Mouse (Mus musculus) limb, embryonic 15.5 days (tissue): ENCODE data around the gene Kxd1. TPM values are rescaled to one million over a fixed set of nuclear protein-coding genes. Genes with fewer than 3 reads are reported as not detected.
"Not testable (repeated sequence)": the region's sequence is repeated elsewhere in the genome, so short reads cannot be mapped to it uniquely, and the experiment has no call there.

Source experiments
- ATAC-seq: fragments of 200-750 bp; cut with Nextera tagmentation; 2 replicates; pipeline ENCODE4 v1.8.0; 2017; ENCODE audit warnings: low read depth, moderate TSS enrichment; ENCODE audit not compliant: insufficient number of reproducible peaks, low FRiP score, low TSS enrichment
- H3K27ac ChIP-seq: fragments of 300-500 bp; sonication (generic); 2 replicates; pipeline ENCODE4 v1.5.1; 2015; ENCODE audit warnings: moderate library complexity, mild to moderate bottlenecking, inconsistent platforms
- H3K27me3 ChIP-seq: fragments of 300-500 bp; sonication (generic); 2 replicates; pipeline ENCODE4 v1.6.1; 2015; ENCODE audit warnings: inconsistent platforms
- H3K36me3 ChIP-seq: fragments of 300-500 bp; sonication (generic); 2 replicates; pipeline ENCODE4 v1.6.1; 2015; ENCODE audit warnings: inconsistent platforms
- H3K4me1 ChIP-seq: fragments of 300-500 bp; sonication (generic); 2 replicates; pipeline ENCODE4 v1.6.1; 2015; ENCODE audit warnings: inconsistent platforms
- H3K4me2 ChIP-seq: fragments of 300-500 bp; sonication (generic); 2 replicates; pipeline ENCODE4 v1.6.1; 2015; ENCODE audit warnings: mild to moderate bottlenecking, inconsistent platforms
- H3K4me3 ChIP-seq: fragments of 300-500 bp; sonication (generic); 2 replicates; pipeline ENCODE4 v1.5.1; 2015; ENCODE audit warnings: mild to moderate bottlenecking, inconsistent platforms
- H3K9ac ChIP-seq: fragments of 300-500 bp; sonication (generic); 2 replicates; pipeline ENCODE4 v1.6.1; 2015; ENCODE audit warnings: inconsistent platforms
- H3K9me3 ChIP-seq: fragments of 300-500 bp; sonication (generic); 2 replicates; pipeline ENCODE4 v1.6.1; 2016; ENCODE audit warnings: inconsistent platforms
- WGBS: fragments of 180-500 bp; shearing (Covaris S2); methylation state at CpG from one replicate; pipeline ENCODE4 v1.1.7; 2015; 5-methylcytosine and 5-hydroxymethylcytosine counted together
- polyA plus RNA-seq: library from polyadenylated mRNA; unstranded; fragments of >200 nt; fragmentation: Nextera tagmentation; extraction: Ambion mirVana; gene quantifications from 2 replicates; pipeline ENCODE4 v1.2.1, GENCODE M21; 2015

Gene Kxd1
- polyA plus RNA-seq, 1 experiment from 2014 or later = 55.1 TPM

- H3K36me3 ChIP-seq = peaks cover 41% of the 10 kb centered on the region
- no peak for ATAC-seq
- H3K9me3 ChIP-seq = no peaks in the 10 kb centered on the region
These were observed 534 bp upstream of the Kxd1 start for GRCm38 (mm10) chr8:70528182-70528797.

GRCm38 (mm10) chr8:70527111-70527511 is 645 bp downstream of the Kxd1 start:
- WGBS = 1% methylated on average over 8 of the region's 8 CpGs
- no peak for ATAC-seq
- peak overlapping the region; percentile 45 for H3K9ac ChIP-seq
- H3K4me1 ChIP-seq = peaks cover 34% of the 10 kb centered on the region
- peak overlapping the region; percentile 83 for H3K4me3 ChIP-seq
- H3K4me2 ChIP-seq = peak overlapping the region; percentile 66
- no peaks in the 10 kb centered on the region for H3K9me3 ChIP-seq
- no peaks in the 10 kb centered on the region for H3K27me3 ChIP-seq
- H3K27ac ChIP-seq = peak overlapping the region; percentile 90
- peaks cover 29% of the 10 kb centered on the region for H3K36me3 ChIP-seq

More at GRCm38 (mm10) chr8:70528182-70528797, 534 bp upstream of the Kxd1 start:
- 26% methylated on average over 13 of the region's 13 CpGs for WGBS
- peak overlapping the region; percentile 83 for H3K4me3 ChIP-seq
- peak overlapping the region; percentile 66 for H3K4me2 ChIP-seq
- H3K9ac ChIP-seq = peak overlapping the region; percentile 93
- peaks cover 27% of the 10 kb centered on the region for H3K4me1 ChIP-seq
- H3K27me3 ChIP-seq = no peaks in the 10 kb centered on the region
- peak overlapping the region; percentile 90 for H3K27ac ChIP-seq

GRCm38 (mm10) chr8:70522592-70523403 is 5.0 kb downstream of the Kxd1 start:
- H3K27me3 ChIP-seq = no peaks in the 10 kb centered on the region
- peaks cover 23% of the 10 kb centered on the region for H3K4me1 ChIP-seq
- peak overlapping the region; percentile 55 for H3K9ac ChIP-seq
- H3K27ac ChIP-seq = peak overlapping the region; percentile 85
- under 1% methylated on average over 51 of the region's 51 CpGs for WGBS
- H3K36me3 ChIP-seq = peaks cover 19% of the 10 kb centered on the region
- peak overlapping the region; percentile 77 for H3K4me2 ChIP-seq
- no peaks in the 10 kb centered on the region for H3K9me3 ChIP-seq
- peak overlapping the region; percentile 64 for H3K4me3 ChIP-seq
- peak; percentile 77 for ATAC-seq

- Histone ChIP-seq H3K27ac (no peak overlapping the region), H3K4me1 (peaks cover 13% of the 10 kb centered on the region), H3K4me2 (no peak overlapping the region), H3K4me3 (no peak overlapping the region), H3K9me3 (no peaks in the 10 kb centered on the region), H3K36me3 (peaks cover 36% of the 10 kb centered on the region), H3K9ac (no peak overlapping the region), H3K27me3 (no peaks in the 10 kb centered on the region)
- 58% methylated on average over 2 of the region's 2 CpGs for WGBS
- ATAC-seq = no peak
These were observed 8.2 kb downstream of the Kxd1 start for GRCm38 (mm10) chr8:70519606-70520005.

GRCm38 (mm10) chr8:70519043-70519442 is 8.7 kb downstream of the Kxd1 start:
- no peaks in the 10 kb centered on the region for H3K9me3 ChIP-seq
- ATAC-seq = no peak
- WGBS = 89% methylated on average over 6 of the region's 6 CpGs

GRCm38 (mm10) chr8:70517940-70518643 is 9.7 kb downstream of the Kxd1 start:
- H3K27ac ChIP-seq = no peak overlapping the region
- H3K4me1 ChIP-seq = peaks cover 16% of the 10 kb centered on the region
- no peaks in the 10 kb centered on the region for H3K9me3 ChIP-seq
- WGBS = 67% methylated on average over 10 of the region's 10 CpGs
- no peaks in the 10 kb centered on the region for H3K27me3 ChIP-seq
- H3K9ac ChIP-seq = no peak overlapping the region
- H3K4me3 ChIP-seq = no peak overlapping the region
- H3K4me2 ChIP-seq = no peak overlapping the region
- no peak for ATAC-seq
- H3K36me3 ChIP-seq = peaks cover 48% of the 10 kb centered on the region

More at GRCm38 (mm10) chr8:70519043-70519442, 8.7 kb downstream of the Kxd1 start:
- Histone ChIP-seq H3K4me2 (no peak overlapping the region), H3K4me1 (peaks cover 13% of the 10 kb centered on the region), H3K36me3 (peaks cover 41% of the 10 kb centered on the region), H3K4me3 (no peak overlapping the region), H3K27me3 (no peaks in the 10 kb centered on the region), H3K27ac (no peak overlapping the region), H3K9ac (no peak overlapping the region)

- peaks cover 45% of the 10 kb centered on the region for H3K36me3 ChIP-seq
- ATAC-seq = no peak
- peaks cover 29% of the 10 kb centered on the region for H3K4me1 ChIP-seq
- no peak overlapping the region for H3K4me3 ChIP-seq
- no peak overlapping the region for H3K9ac ChIP-seq
- H3K27me3 ChIP-seq = no peaks in the 10 kb centered on the region
- H3K9me3 ChIP-seq = no peaks in the 10 kb centered on the region
- no peak overlapping the region for H3K4me2 ChIP-seq
- WGBS = 44% methylated on average over 2 of the region's 2 CpGs
- no peak overlapping the region; the same call in 1 of the 2 replicates for H3K27ac ChIP-seq
These were observed 14.3 kb downstream of the Kxd1 start for GRCm38 (mm10) chr8:70513441-70513840.

- no peak overlapping the region for H3K27ac ChIP-seq
- WGBS = 91% methylated on average over 11 of the region's 11 CpGs
- no peak for ATAC-seq
- H3K9me3 ChIP-seq = no peaks in the 10 kb centered on the region
- H3K36me3 ChIP-seq = peaks cover 44% of the 10 kb centered on the region
- no peaks in the 10 kb centered on the region for H3K27me3 ChIP-seq
- H3K4me2 ChIP-seq = no peak overlapping the region
- H3K4me1 ChIP-seq = peaks cover 30% of the 10 kb centered on the region
- H3K9ac ChIP-seq = no peak overlapping the region
- H3K4me3 ChIP-seq = no peak overlapping the region
These were observed 15.4 kb downstream of the Kxd1 start for GRCm38 (mm10) chr8:70512253-70512903.

GRCm38 (mm10) chr8:70511770-70512169 is 16.0 kb downstream of the Kxd1 start:
- 95% methylated on average over 2 of the region's 2 CpGs for WGBS

GRCm38 (mm10) chr8:70511174-70511573 is 16.6 kb downstream of the Kxd1 start:
- H3K4me2 ChIP-seq = peak overlapping the region; percentile 65
- H3K27ac ChIP-seq, H3K9ac ChIP-seq, ATAC-seq, H3K9me3 ChIP-seq, H3K27me3 ChIP-seq: not testable (repeated sequence)
- 87% methylated on average over 6 of the region's 6 CpGs for WGBS
- H3K4me3 ChIP-seq = peak overlapping the region; percentile 99
- H3K4me1 ChIP-seq = peaks cover 34% of the 10 kb centered on the region
- H3K36me3 ChIP-seq = peaks cover 43% of the 10 kb centered on the region

More at GRCm38 (mm10) chr8:70511770-70512169, 16.0 kb downstream of the Kxd1 start:
- Histone ChIP-seq H3K4me2 (no peak overlapping the region), H3K4me1 (peaks cover 33% of the 10 kb centered on the region), H3K9ac (no peak overlapping the region), H3K27ac (no peak overlapping the region), H3K27me3 (no peaks in the 10 kb centered on the region), H3K9me3 (no peaks in the 10 kb centered on the region), H3K4me3 (no peak overlapping the region), H3K36me3 (peaks cover 49% of the 10 kb centered on the region)
- ATAC-seq = no peak

- ATAC-seq = peak; percentile 83
- Histone ChIP-seq H3K36me3 (peaks cover 42% of the 10 kb centered on the region), H3K9me3 (no peaks in the 10 kb centered on the region), H3K27ac (peak within 1 kb of the TSS; percentile 98), H3K9ac (peak within 1 kb of the TSS; percentile 99), H3K4me1 (peaks cover 42% of the 10 kb centered on the region), H3K27me3 (no peaks in the 10 kb centered on the region), H3K4me2 (peak within 1 kb of the TSS; percentile 65), H3K4me3 (peak within 1 kb of the TSS; percentile 99)
- under 1% methylated on average over 73 of the region's 74 CpGs for WGBS
These were observed 17.4 kb downstream of the Kxd1 start, which contains the start of gene Uba52 for GRCm38 (mm10) chr8:70510228-70510915. Uba52 (minus strand) TSS chr8:70510801.
